Mouse (Mus musculus): Measurements from ENCODE around the gene Grm8.

DNA sequence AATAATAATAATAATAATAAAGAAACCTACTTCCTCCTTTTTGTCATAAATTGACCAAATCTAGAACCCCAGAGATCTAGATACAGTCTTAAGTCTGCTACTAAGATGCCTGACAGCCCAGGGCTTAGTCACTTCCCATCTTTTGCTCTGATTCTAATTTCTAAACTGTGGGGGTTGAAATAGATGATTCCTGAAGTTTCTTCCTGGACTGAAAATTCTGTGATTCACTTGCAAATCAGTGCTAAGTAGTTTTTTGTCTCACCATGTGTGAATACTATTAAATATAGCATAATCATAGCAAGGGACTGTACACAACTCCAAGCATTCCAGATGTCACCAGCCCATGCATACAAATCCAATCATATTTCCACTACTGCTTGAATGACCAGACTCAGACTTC is 44.0 kb downstream of the Grm8 start:
- no peak for TF ChIP-seq POLR2A (IDR thresholded peaks at IDR 0.05; ENCODE audit: control insufficient read depth, extremely low read depth, insufficient read depth, low read length, poor library complexity)
- no peak for TF ChIP-seq CTCF (IDR thresholded peaks at IDR 0.05; ENCODE audit: borderline replicate concordance, control insufficient read depth, extremely low read depth, insufficient read depth, low read length, poor library complexity)
